Mouse (Mus musculus): ENCODE results near the gene Slc22a12.
A peak's percentile ranks its signal among the peaks of the same experiment; 100 is the strongest.

The Slc22a12 gene

GRCm38 (mm10) chr19:6540191-6540590, 2.6 kb downstream of the Slc22a12 start:
- no peak for DNase-seq (ENCODE audit: low spot score)

- DNase-seq (ENCODE audit: low spot score): no peak
Observed at GRCm38 (mm10) chr19:6539592-6539991, 3.2 kb downstream of the Slc22a12 start.

- no peak for DNase-seq (ENCODE audit: low spot score)
Observed at GRCm38 (mm10) chr19:6538546-6538945, 4.3 kb downstream of the Slc22a12 start.

GRCm38 (mm10) chr19:6537526-6537925, 5.3 kb downstream of the Slc22a12 start:
- no peak for DNase-seq (ENCODE audit: low spot score)

GRCm38 (mm10) chr19:6536696-6537095, 6.1 kb downstream of the Slc22a12 start:
- DNase-seq (ENCODE audit: low spot score): no peak

GRCm38 (mm10) chr19:6536201-6536600, 6.6 kb downstream of the Slc22a12 start:
- no peak for DNase-seq (ENCODE audit: low spot score)

- no peak for DNase-seq (ENCODE audit: low spot score)
Observed at GRCm38 (mm10) chr19:6534118-6534415, 8.8 kb downstream of the Slc22a12 start.

GRCm38 (mm10) chr19:6533290-6534117, 9.3 kb downstream of the Slc22a12 start:
- DNase-seq (ENCODE audit: low spot score): no peak

- peak; percentile 51 for DNase-seq (ENCODE audit: low spot score)
Observed at GRCm38 (mm10) chr19:6532656-6533055, 10.2 kb downstream of the Slc22a12 start.

GRCm38 (mm10) chr19:6531832-6532471, 10.9 kb downstream of the Slc22a12 start:
- peak; percentile 45 for DNase-seq (ENCODE audit: low spot score)

GRCm38 (mm10) chr19:6531011-6531631, 11.7 kb downstream of the Slc22a12 start:
- peak; percentile 60 for DNase-seq (ENCODE audit: low spot score)

GRCm38 (mm10) chr19:6530359-6530758, 12.5 kb downstream of the Slc22a12 start:
- DNase-seq (ENCODE audit: low spot score): no peak

- peak; percentile 81 for DNase-seq (ENCODE audit: low spot score)
Observed at GRCm38 (mm10) chr19:6529265-6529985, 13.4 kb downstream of the Slc22a12 start.

- no peak for DNase-seq (ENCODE audit: low spot score)
Observed at GRCm38 (mm10) chr19:6527839-6528531, 14.8 kb downstream of the Slc22a12 start.

- DNase-seq (ENCODE audit: low spot score): no peak
Observed at GRCm38 (mm10) chr19:6527439-6527838, 15.4 kb downstream of the Slc22a12 start.

GRCm38 (mm10) chr19:6526010-6526409, 16.8 kb downstream of the Slc22a12 start:
- DNase-seq (ENCODE audit: low spot score): no peak

- no peak for DNase-seq (ENCODE audit: low spot score)
Observed at GRCm38 (mm10) chr19:6525023-6525422, 17.8 kb downstream of the Slc22a12 start.

GRCm38 (mm10) chr19:6522289-6522688, 20.5 kb downstream of the Slc22a12 start:
- DNase-seq (ENCODE audit: low spot score): no peak

- DNase-seq (ENCODE audit: low spot score): no peak
Observed at GRCm38 (mm10) chr19:6521630-6522029, 21.2 kb downstream of the Slc22a12 start.

GRCm38 (mm10) chr19:6519483-6519882, 23.3 kb downstream of the Slc22a12 start:
- peak; percentile 53 for DNase-seq (ENCODE audit: low spot score)

GRCm38 (mm10) chr19:6518601-6519000, 24.2 kb downstream of the Slc22a12 start:
- no peak for DNase-seq (ENCODE audit: low spot score)

GRCm38 (mm10) chr19:6516153-6516552, 26.7 kb downstream of the Slc22a12 start:
- DNase-seq (ENCODE audit: low spot score): no peak
